Mouse (Mus musculus) kidney, adult 9 months (tissue): ENCODE data around the gene Tns3.
A peak's percentile ranks its signal among the peaks of the same experiment; 100 is the strongest.

Experiments
- DNase-seq: peaks from one replicate; pipeline ENCODE4 v3.0.0; 2022

Tns3 gene

GRCm38 (mm10) chr11:8679221-8679620 lies 14.9 kb upstream of the Tns3 start:
- no peak for DNase-seq

GRCm38 (mm10) chr11:8678260-8678995 lies 14.1 kb upstream of the Tns3 start:
- no peak for DNase-seq

GRCm38 (mm10) chr11:8675701-8676474 lies 11.6 kb upstream of the Tns3 start:
- no peak for DNase-seq

GRCm38 (mm10) chr11:8674549-8675149 lies 10.3 kb upstream of the Tns3 start:
- DNase-seq: no peak

GRCm38 (mm10) chr11:8671698-8672097 lies 7.4 kb upstream of the Tns3 start:
- DNase-seq: no peak

- no peak for DNase-seq
These were observed 4.8 kb upstream of the Tns3 start for GRCm38 (mm10) chr11:8669138-8669537.

GRCm38 (mm10) chr11:8664797-8665196 lies 462 bp upstream of the Tns3 start:
- DNase-seq: no peak

- DNase-seq: peak; percentile 87
These were observed 617 bp downstream of the Tns3 start for GRCm38 (mm10) chr11:8663444-8664392.

- no peak for DNase-seq
These were observed 1.5 kb downstream of the Tns3 start for GRCm38 (mm10) chr11:8662706-8663429.

GRCm38 (mm10) chr11:8660951-8661350 lies 3.4 kb downstream of the Tns3 start:
- no peak for DNase-seq

- DNase-seq: no peak
These were observed 4.5 kb downstream of the Tns3 start for GRCm38 (mm10) chr11:8659851-8660250.

GRCm38 (mm10) chr11:8659061-8659460 lies 5.3 kb downstream of the Tns3 start:
- DNase-seq: peak; percentile 66

GRCm38 (mm10) chr11:8657493-8657892 lies 6.8 kb downstream of the Tns3 start:
- DNase-seq: no peak

- peak; percentile 60 for DNase-seq
These were observed 7.6 kb downstream of the Tns3 start for GRCm38 (mm10) chr11:8656448-8657393.

- peak; percentile 89 for DNase-seq
These were observed 10.5 kb downstream of the Tns3 start for GRCm38 (mm10) chr11:8653800-8654295.

GRCm38 (mm10) chr11:8652792-8653645 lies 11.3 kb downstream of the Tns3 start:
- DNase-seq: no peak

GRCm38 (mm10) chr11:8652116-8652714 lies 12.1 kb downstream of the Tns3 start:
- DNase-seq: no peak

GRCm38 (mm10) chr11:8651448-8652035 lies 12.8 kb downstream of the Tns3 start:
- DNase-seq: peak; percentile 64

- DNase-seq: no peak
These were observed 18.7 kb downstream of the Tns3 start for GRCm38 (mm10) chr11:8645609-8646008.
